Mouse (Mus musculus): ENCODE data around the gene Gatad1. TPM values are rescaled to one million over a fixed set of nuclear protein-coding genes. Genes with fewer than 3 reads are reported as not detected.
"Not testable (repeated sequence)": the region's sequence is repeated elsewhere in the genome, so short reads cannot be mapped to it uniquely, and the experiment has no call there.

Gene Gatad1
- polyA plus RNA-seq, 1 experiment from 2014 or later, result 67.7 TPM

DNA sequence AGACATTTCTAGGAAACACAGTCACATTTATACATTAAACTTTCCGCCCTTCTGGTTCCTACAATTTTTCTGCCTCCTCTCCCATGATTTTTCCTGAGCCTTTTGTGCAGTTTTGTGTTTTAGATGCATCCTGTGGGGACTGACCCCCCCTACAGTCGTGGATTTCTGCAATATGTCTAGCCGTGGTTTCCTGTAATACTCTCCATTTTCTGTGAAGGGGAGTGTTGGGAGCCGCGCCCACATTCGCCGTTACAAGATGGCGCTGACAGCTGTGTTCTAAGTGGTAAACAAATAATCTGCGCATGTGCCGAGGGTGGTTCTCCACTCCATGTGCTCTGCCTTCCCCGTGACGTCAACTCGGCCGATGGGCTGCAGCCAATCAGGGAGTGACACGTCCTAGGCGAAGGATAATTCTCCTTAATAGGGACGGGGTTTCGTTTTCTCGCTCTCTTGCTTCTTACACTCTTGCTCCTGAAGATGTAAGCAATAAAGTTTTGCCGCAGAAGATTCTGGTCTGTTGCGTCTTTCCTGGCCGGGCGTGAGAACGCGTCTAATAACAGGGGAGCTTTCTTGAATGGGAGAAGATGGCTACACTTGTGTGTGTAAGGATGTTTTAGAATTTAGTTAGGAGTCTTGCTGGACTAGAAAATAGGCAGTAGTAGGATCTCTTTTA is 3.9 kb downstream of the Gatad1 start:
- 90% methylated on average over 19 of the region's 25 CpGs for WGBS

DNA sequence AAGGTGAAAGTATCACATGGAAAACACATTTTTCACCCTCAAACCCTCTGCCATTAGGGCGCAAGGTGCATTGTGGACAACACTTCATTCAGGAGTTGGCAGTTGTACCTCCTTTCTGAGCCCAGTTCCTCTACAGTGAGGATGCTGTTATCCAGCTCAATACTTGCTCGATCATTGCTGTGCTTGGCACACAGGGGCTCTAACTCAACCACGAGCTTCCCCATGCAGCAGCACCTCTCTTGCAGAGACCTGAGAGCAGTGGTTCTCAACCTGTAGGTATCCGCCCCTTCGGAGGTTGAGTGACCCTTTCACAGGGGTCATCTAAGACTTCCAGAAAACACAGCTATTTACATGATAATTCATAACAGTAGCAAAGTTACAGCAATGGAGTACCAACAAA is 5.4 kb downstream of the Gatad1 start:
- no peak overlapping the region for H3K9ac ChIP-seq
- WGBS, result 82% methylated on average over 5 of the region's 5 CpGs

More for the DNA sequence above, 3.9 kb downstream of the Gatad1 start:
- not testable (repeated sequence) for H3K4me3 ChIP-seq; H3K4me2 ChIP-seq; ATAC-seq (ENCODE audit: insufficient number of reproducible peaks, low FRiP score); H3K27ac ChIP-seq (ENCODE audit: poor library complexity, severe bottlenecking); H3K36me3 ChIP-seq; H3K4me1 ChIP-seq (replicated peaks); H3K9ac ChIP-seq; H3K9me3 ChIP-seq (replicated peaks); H3K27me3 ChIP-seq (replicated peaks)

DNA sequence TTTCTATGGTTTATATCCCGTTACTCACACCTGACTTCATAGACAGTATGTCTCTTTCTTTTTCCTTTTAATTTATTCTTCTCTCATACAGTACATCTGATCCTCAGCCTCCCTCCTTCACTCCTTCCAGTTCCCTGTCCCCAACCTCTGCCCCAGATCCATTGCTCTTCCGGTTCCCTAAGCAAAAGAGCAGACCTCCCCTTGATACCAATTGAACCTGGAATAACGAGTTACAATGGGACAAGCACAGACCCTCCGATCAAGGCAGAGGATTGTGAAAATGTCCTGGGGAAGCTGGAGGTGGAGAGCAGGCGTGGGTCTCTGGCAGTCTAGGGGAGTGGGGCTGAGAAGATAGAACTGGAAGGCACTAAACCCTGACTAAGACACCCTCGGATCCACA is 6.1 kb downstream of the Gatad1 start, which contains the start of gene Tmbim7:
TSS of gene Tmbim7 (plus strand) at position 301 of the 400 bp plus-strand sequence.
- no peak within 1 kb of the TSS for H3K4me3 ChIP-seq
- H3K27ac ChIP-seq (ENCODE audit: poor library complexity, severe bottlenecking), result no peak within 1 kb of the TSS
- H3K9ac ChIP-seq, result no peak within 1 kb of the TSS
- no peaks in the 10 kb centered on the region for H3K27me3 ChIP-seq (replicated peaks)
- H3K4me1 ChIP-seq (replicated peaks), result 0 out of 2 replicates have a peak, but pooled peaks cover 3% of the 10 kb centered on the region
- 76% methylated on average over 6 of the region's 6 CpGs for WGBS
- H3K4me2 ChIP-seq, result no peak within 1 kb of the TSS
- no peak for ATAC-seq (ENCODE audit: insufficient number of reproducible peaks, low FRiP score)
- no peaks in the 10 kb centered on the region for H3K36me3 ChIP-seq
- H3K9me3 ChIP-seq (replicated peaks), result no peaks in the 10 kb centered on the region

More for the DNA sequence above, 5.4 kb downstream of the Gatad1 start:
- no peak overlapping the region for H3K27ac ChIP-seq (ENCODE audit: poor library complexity, severe bottlenecking)
- ATAC-seq (ENCODE audit: insufficient number of reproducible peaks, low FRiP score), result no peak
- H3K9me3 ChIP-seq (replicated peaks), result no peaks in the 10 kb centered on the region
- H3K27me3 ChIP-seq (replicated peaks), result no peaks in the 10 kb centered on the region
- 0 out of 2 replicates have a peak, but pooled peaks cover under 1% of the 10 kb centered on the region for H3K4me1 ChIP-seq (replicated peaks)
- no peak overlapping the region for H3K4me3 ChIP-seq
- no peaks in the 10 kb centered on the region for H3K36me3 ChIP-seq
- no peak overlapping the region for H3K4me2 ChIP-seq

DNA sequence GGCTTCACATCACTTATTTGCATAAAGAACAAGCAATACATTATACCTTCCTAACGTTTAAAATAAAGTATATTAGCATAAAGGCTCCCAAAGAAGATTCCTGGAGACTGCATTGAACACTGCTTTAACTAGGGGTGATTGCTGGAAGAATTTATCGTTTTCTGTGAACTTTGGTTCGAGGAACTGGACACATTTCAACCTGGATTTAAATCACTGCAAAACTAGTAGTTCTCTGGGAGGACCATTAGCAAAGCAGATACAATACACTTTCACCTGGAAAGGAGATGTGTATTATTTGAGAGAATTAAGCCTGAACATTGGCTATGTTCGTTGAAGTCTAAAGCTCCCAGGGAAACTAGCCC is 8.2 kb downstream of the Gatad1 start:
- no peaks in the 10 kb centered on the region for H3K27me3 ChIP-seq (replicated peaks)
- H3K9me3 ChIP-seq (replicated peaks), result no peaks in the 10 kb centered on the region
- ATAC-seq (ENCODE audit: insufficient number of reproducible peaks, low FRiP score), result no peak
- H3K36me3 ChIP-seq, result peaks cover 14% of the 10 kb centered on the region
- H3K9ac ChIP-seq, result no peak overlapping the region
- no peak overlapping the region for H3K4me3 ChIP-seq
- 72% methylated on average over 4 of the region's 4 CpGs for WGBS
- H3K4me2 ChIP-seq, result no peak overlapping the region
- H3K27ac ChIP-seq (ENCODE audit: poor library complexity, severe bottlenecking), result no peak overlapping the region
- H3K4me1 ChIP-seq (replicated peaks), result peaks cover 7% of the 10 kb centered on the region

DNA sequence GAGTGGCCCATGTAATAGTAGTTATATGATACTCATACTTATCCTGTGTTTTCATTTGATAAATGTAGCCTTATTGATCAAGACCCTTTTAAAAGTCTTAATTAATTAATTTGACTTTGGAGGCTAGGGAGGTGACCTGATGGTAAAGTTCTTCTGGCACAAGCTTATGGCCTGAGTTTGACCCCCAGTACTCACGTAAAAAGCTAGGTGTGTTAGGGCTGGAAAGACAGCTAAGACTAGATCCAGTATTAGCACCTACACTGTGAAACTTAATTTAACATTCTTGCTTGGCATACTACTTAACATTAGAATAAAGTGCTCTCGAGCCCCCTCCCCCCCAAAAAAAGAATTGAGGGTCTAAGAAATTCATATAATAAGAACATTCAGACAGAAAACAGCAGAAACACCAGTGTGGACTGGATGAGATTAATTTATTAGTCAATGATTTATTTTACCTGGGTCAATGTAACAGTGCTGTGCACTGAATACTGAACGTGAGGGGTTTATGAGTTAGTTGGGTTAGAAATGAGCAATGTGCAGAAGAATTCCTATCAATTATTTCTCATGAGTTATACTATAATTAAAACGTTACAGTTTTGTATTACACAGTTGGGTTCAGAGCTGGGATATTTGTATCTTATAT is 8.7 kb downstream of the Gatad1 start:
- H3K36me3 ChIP-seq, result peaks cover 17% of the 10 kb centered on the region
- H3K27ac ChIP-seq (ENCODE audit: poor library complexity, severe bottlenecking), result no peak overlapping the region; the same call in 1 of the 2 replicates
- 56% methylated on average over 4 of the region's 4 CpGs for WGBS
- H3K9ac ChIP-seq, result no peak overlapping the region
- ATAC-seq (ENCODE audit: insufficient number of reproducible peaks, low FRiP score), result no peak
- no peaks in the 10 kb centered on the region for H3K9me3 ChIP-seq (replicated peaks)
- no peaks in the 10 kb centered on the region for H3K27me3 ChIP-seq (replicated peaks)
- H3K4me1 ChIP-seq (replicated peaks), result peaks cover 7% of the 10 kb centered on the region
- H3K4me2 ChIP-seq, result peak overlapping the region; percentile 83
- peak overlapping the region; percentile 96 for H3K4me3 ChIP-seq

DNA sequence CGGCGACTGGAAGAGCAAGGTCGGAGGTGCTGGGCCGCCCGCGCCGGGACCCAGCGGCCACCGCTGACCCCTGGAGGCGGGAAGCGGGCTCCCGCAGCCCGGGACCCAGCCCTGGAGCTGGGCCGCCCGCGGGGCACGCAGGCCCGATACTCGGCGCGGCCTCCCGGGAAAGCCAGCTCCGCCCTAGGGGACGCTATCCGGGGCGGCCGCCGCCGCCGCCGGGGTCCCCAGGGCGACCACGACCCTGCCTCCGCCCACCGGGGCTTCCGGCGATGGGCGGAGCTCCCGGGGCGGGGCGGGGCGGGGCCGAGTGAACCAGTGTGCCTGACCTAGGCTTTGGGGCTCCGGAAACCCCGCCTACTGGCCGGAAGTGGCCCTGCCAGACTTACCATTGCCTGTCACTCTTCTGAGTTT is 9.3 kb downstream of the Gatad1 start:
- peaks cover 22% of the 10 kb centered on the region for H3K36me3 ChIP-seq

DNA sequence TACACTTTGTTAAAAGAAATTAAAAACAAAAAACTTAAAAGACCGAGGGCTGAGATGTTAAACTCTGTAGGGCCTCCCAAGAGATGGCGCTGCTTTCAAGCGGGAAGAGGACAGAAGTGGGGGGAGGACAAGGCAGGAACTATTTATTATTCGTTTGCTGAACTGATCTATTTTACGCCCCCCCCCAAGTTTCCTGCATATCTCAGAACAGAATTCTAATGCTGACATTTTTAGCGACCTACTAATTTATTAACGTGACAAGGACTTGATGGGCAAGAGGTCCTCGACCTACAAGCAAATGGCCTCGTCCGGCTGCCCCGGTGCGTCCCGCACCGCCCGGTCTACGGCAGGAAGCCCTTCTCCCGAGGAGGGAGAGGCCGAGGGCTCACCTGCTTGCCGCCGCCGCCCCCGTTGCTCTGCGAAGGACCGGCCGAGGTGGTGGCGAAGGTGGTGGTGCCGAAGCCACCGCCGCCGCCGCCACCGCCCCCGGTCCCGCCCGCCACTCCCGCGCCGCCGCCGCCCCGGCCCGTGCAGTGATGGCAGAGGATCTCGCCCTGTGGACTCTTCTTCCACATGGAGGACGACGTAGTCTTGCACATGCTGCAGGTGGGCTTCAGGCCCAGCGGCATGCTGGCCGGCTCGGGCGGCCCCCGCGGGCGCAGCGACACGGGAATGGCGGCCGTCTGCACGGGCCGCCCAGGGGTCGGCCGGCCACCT is 9.8 kb downstream of the Gatad1 start:
- Histone ChIP-seq H3K36me3 (peaks cover 24% of the 10 kb centered on the region), H3K9me3 (replicated peaks) (no peaks in the 10 kb centered on the region), H3K4me3 (peak overlapping the region; percentile 96), H3K4me1 (replicated peaks) (peaks cover 7% of the 10 kb centered on the region), H3K27ac (ENCODE audit: poor library complexity, severe bottlenecking) (peak overlapping the region; percentile 89), H3K4me2 (peak overlapping the region; percentile 83), H3K9ac (peak overlapping the region; percentile 95), H3K27me3 (replicated peaks) (no peaks in the 10 kb centered on the region)
- WGBS, result under 1% methylated on average over 57 of the region's 60 CpGs
- ATAC-seq (ENCODE audit: insufficient number of reproducible peaks, low FRiP score), result peak; percentile 62

More for the DNA sequence above, 9.3 kb downstream of the Gatad1 start:
- peak overlapping the region; percentile 96 for H3K4me3 ChIP-seq
- WGBS, result under 1% methylated on average over 25 of the region's 46 CpGs
- peak overlapping the region; percentile 89 for H3K27ac ChIP-seq (ENCODE audit: poor library complexity, severe bottlenecking)
- no peaks in the 10 kb centered on the region for H3K27me3 ChIP-seq (replicated peaks)
- peak; percentile 98 for ATAC-seq (ENCODE audit: insufficient number of reproducible peaks, low FRiP score)
- H3K4me2 ChIP-seq, result peak overlapping the region; percentile 83
- H3K9me3 ChIP-seq (replicated peaks), result no peaks in the 10 kb centered on the region
- H3K4me1 ChIP-seq (replicated peaks), result peaks cover 7% of the 10 kb centered on the region
- H3K9ac ChIP-seq, result peak overlapping the region; percentile 95

DNA sequence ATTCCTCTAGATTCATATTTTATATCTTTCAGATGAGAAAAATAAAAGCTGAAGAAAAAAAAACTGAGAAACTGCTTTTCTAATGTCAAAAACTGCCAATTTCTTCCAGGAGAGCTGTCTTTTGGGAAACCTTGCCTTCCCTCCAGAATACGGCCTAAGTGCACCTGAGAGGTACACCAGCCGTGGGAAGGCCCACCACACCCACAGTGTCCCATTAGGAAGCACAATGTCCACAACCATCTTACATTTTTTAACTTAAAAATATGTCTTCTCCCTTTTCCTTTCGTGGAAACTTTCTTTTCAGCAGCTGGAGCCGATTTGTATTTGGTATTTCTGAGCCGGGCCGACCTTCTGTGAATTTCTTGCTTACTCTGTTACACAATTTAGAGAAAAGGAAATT is 10.4 kb downstream of the Gatad1 start:
- 31% methylated on average over 6 of the region's 6 CpGs for WGBS
- peaks cover 7% of the 10 kb centered on the region for H3K4me1 ChIP-seq (replicated peaks)
- peak overlapping the region; percentile 83 for H3K4me2 ChIP-seq
- H3K36me3 ChIP-seq, result peaks cover 30% of the 10 kb centered on the region
- no peaks in the 10 kb centered on the region for H3K27me3 ChIP-seq (replicated peaks)
- no peak for ATAC-seq (ENCODE audit: insufficient number of reproducible peaks, low FRiP score)
- H3K27ac ChIP-seq (ENCODE audit: poor library complexity, severe bottlenecking), result no peak overlapping the region
- H3K9me3 ChIP-seq (replicated peaks), result no peaks in the 10 kb centered on the region
- peak overlapping the region; percentile 95 for H3K9ac ChIP-seq
- H3K4me3 ChIP-seq, result peak overlapping the region; percentile 96

DNA sequence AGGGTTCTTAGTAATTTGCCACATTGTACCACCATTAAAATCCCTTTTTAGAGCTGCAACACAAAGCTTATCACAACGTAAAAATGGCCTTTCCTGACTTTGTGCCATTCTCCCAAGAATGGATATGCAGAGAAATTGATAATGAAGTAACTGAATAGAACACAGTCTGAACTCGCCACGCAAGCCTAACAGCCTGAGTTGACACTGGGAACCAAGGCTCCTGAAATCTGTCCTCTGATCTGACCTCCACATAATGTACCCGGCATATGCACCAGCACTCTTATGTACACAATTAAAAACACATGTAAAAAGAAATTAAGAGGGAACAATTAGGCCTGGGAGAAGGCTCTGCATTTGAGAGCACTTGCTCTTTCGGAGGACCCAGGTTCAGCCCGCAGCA is 11.7 kb downstream of the Gatad1 start:
- H3K9ac ChIP-seq, result no peak overlapping the region
- no peaks in the 10 kb centered on the region for H3K9me3 ChIP-seq (replicated peaks)
- H3K27me3 ChIP-seq (replicated peaks), result no peaks in the 10 kb centered on the region
- ATAC-seq (ENCODE audit: insufficient number of reproducible peaks, low FRiP score), result no peak
- peaks cover 39% of the 10 kb centered on the region for H3K36me3 ChIP-seq
- 84% methylated on average over 6 of the region's 6 CpGs for WGBS
- H3K4me1 ChIP-seq (replicated peaks), result peaks cover 7% of the 10 kb centered on the region
- no peak overlapping the region for H3K4me3 ChIP-seq
- no peak overlapping the region for H3K27ac ChIP-seq (ENCODE audit: poor library complexity, severe bottlenecking)
- H3K4me2 ChIP-seq, result no peak overlapping the region

DNA sequence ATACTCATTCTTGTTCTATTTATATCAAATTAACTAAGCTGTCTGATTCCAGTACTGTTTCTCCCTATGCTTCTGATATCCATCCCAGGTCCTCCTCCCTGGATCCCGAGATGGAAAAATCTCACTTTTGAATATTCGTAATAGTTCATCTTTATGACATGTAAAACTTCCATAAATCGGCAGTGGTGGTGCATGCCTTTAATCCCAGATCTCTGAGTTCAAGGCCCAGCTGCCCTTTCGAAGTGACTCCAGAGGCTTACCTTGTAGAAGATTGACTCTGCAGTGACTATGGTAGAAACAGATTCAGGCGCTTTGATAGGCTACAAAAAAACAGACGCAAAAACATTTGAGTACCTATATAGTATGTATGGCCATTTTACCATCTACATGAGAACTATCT is 12.4 kb downstream of the Gatad1 start:
- WGBS, result 92% methylated on average over 6 of the region's 6 CpGs
- no peaks in the 10 kb centered on the region for H3K27me3 ChIP-seq (replicated peaks)
- ATAC-seq (ENCODE audit: insufficient number of reproducible peaks, low FRiP score), result no peak
- no peak overlapping the region for H3K9ac ChIP-seq
- H3K4me1 ChIP-seq (replicated peaks), result peaks cover 7% of the 10 kb centered on the region
- no peaks in the 10 kb centered on the region for H3K9me3 ChIP-seq (replicated peaks)
- H3K4me2 ChIP-seq, result no peak overlapping the region
- H3K27ac ChIP-seq (ENCODE audit: poor library complexity, severe bottlenecking), result no peak overlapping the region
- H3K36me3 ChIP-seq, result peaks cover 43% of the 10 kb centered on the region
- no peak overlapping the region for H3K4me3 ChIP-seq

DNA sequence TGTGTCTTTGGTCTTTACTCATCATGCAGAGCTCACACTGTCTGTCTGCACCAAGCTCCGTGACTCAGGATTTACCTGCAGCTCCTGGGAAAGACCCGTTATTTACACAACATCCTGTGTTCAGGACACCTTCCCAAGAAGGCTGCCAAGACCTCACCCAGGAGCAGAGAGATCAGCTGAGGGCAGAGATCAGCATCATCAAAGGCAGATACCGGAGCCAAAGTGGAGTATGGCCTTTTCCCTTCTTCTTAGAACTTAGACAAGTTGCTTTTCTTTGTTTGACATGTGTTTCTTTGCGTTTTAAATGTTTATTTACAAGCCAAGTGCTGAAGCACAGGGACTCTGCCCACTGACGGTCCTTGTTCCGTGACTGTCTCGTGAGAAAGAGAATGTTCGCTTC is 21.7 kb downstream of the Gatad1 start:
- peaks cover 36% of the 10 kb centered on the region for H3K36me3 ChIP-seq
- H3K9me3 ChIP-seq (replicated peaks), result no peaks in the 10 kb centered on the region
- H3K4me1 ChIP-seq (replicated peaks), result 0 out of 2 replicates have a peak, but pooled peaks cover 5% of the 10 kb centered on the region
- no peaks in the 10 kb centered on the region for H3K27me3 ChIP-seq (replicated peaks)
- no peak for ATAC-seq (ENCODE audit: insufficient number of reproducible peaks, low FRiP score)
- no peak overlapping the region for H3K4me3 ChIP-seq
- H3K27ac ChIP-seq (ENCODE audit: poor library complexity, severe bottlenecking), result no peak overlapping the region
- WGBS, result 72% methylated on average over 8 of the region's 8 CpGs
- H3K9ac ChIP-seq, result no peak overlapping the region
- no peak overlapping the region for H3K4me2 ChIP-seq

Measured in heart, embryonic 12.5 days (tissue).